Mouse (Mus musculus) lung, postnatal 0 days (tissue): ENCODE results near the gene Vim. TPM values are rescaled to one million over a fixed set of nuclear protein-coding genes. Genes with fewer than 3 reads are reported as not detected.
"Not testable (repeated sequence)": the region's sequence is repeated elsewhere in the genome, so short reads cannot be mapped to it uniquely, and the experiment has no call there.

Source experiments
- ATAC-seq: fragments of 200-750 bp; cut with Nextera tagmentation; 2 replicates; pipeline ENCODE4 v1.8.0; 2017; ENCODE audit warnings: moderate library complexity
- DNase-seq: peaks from one replicate; pipeline ENCODE4 v3.0.0-alpha.2; 2016; ENCODE audit warnings: low spot score
- H3K27ac ChIP-seq: fragments of 300-500 bp; sonication (generic); 2 replicates; pipeline ENCODE4 v1.5.1; 2014; ENCODE audit warnings: antibody characterized with exemption, mild to moderate bottlenecking, low read length, mixed read lengths
- H3K27me3 ChIP-seq: fragments of 300-500 bp; sonication (generic); replicated peaks from 2 replicates; pipeline ENCODE4 v1.6.1; 2014; ENCODE audit warnings: low read length, mixed read lengths; ENCODE audit not compliant: insufficient read depth
- H3K36me3 ChIP-seq: fragments of 300-500 bp; sonication (generic); 2 replicates; pipeline ENCODE4 v1.6.1; 2014; ENCODE audit warnings: low read length, mixed read lengths; ENCODE audit not compliant: insufficient read depth
- H3K4me1 ChIP-seq: fragments of 300-500 bp; sonication (generic); 2 replicates; pipeline ENCODE4 v1.6.1; 2014; ENCODE audit warnings: antibody characterized with exemption, low read depth, low read length, mixed read lengths; ENCODE audit not compliant: insufficient read depth
- H3K4me2 ChIP-seq: fragments of 300-500 bp; sonication (generic); replicated peaks from 2 replicates; pipeline ENCODE4 v1.6.1; 2014; ENCODE audit warnings: low read depth, mild to moderate bottlenecking, low read length, moderate library complexity, mixed read lengths
- H3K4me3 ChIP-seq: fragments of 300-500 bp; sonication (generic); 2 replicates; pipeline ENCODE4 v1.5.1; 2014; ENCODE audit warnings: low read depth, low read length
- H3K9ac ChIP-seq: fragments of 300-500 bp; sonication (generic); replicated peaks from 2 replicates; pipeline ENCODE4 v1.6.1; 2014; ENCODE audit warnings: low read depth, mild to moderate bottlenecking
- H3K9me3 ChIP-seq: fragments of 300-500 bp; sonication (generic); 2 replicates; pipeline ENCODE4 v1.6.1; 2016; ENCODE audit warnings: low read length, mixed read lengths
- CTCF ChIP-seq: IDR thresholded peaks from 2 replicates; pipeline ENCODE4 v1.5.1; 2016; ENCODE audit warnings: antibody characterized with exemption, mild to moderate bottlenecking
- EP300 ChIP-seq: IDR thresholded peaks from 2 replicates; pipeline ENCODE4 v1.6.1; 2016; ENCODE audit warnings: antibody characterized with exemption, mild to moderate bottlenecking, control low read depth
- WGBS: fragments of 180-500 bp; shearing (Covaris S2); extraction: QIAGEN DNeasy Blood & Tissue Kit; methylation state at CpG from one replicate; pipeline ENCODE4 v1.1.7; 2014; 5-methylcytosine and 5-hydroxymethylcytosine counted together
- polyA plus RNA-seq: library from polyadenylated mRNA; unstranded; fragments of >200 nt; fragmentation: Nextera tagmentation; extraction: Ambion mirVana; gene quantifications from 2 replicates; pipeline ENCODE4 v1.2.1, GENCODE M21; 2015

Vim gene
- polyA plus RNA-seq, 1 experiment from 2014 or later, result 1,145 TPM

DNA sequence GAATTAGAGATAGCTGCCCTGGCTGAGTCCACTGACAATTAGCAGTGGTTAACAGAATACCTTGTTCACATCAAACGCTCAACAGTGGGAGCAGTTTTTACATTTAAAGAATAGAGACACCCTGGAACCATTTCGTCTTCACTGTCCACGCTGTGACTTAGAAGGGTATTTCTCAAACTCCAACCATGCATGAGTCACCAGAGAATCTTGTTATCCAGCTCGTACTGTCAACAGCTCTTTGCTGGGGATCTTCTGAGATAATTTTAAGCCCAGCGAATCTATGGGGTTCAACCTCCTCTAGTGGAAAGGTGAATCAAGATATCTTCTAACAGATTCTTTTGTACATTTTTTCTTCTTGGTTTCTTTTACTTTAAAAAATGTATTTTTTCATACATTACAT is 24.4 kb downstream of the Vim start:
- no peak for TF ChIP-seq CTCF
- TF ChIP-seq EP300, result no peak
- no peak overlapping the region for H3K4me2 ChIP-seq
- H3K4me1 ChIP-seq, result 0 out of 2 replicates have a peak, but pooled peaks cover 2% of the 10 kb centered on the region
- WGBS, result 71% methylated on average over 5 of the region's 5 CpGs
- no peaks in the 10 kb centered on the region for H3K36me3 ChIP-seq
- ATAC-seq (no peak), DNase-seq (no peak)
- H3K9ac ChIP-seq, result no peak overlapping the region
- H3K9me3 ChIP-seq, result no peaks in the 10 kb centered on the region
- no peaks in the 10 kb centered on the region for H3K27me3 ChIP-seq
- H3K27ac ChIP-seq, result no peak overlapping the region
- H3K4me3 ChIP-seq, result no peak overlapping the region

DNA sequence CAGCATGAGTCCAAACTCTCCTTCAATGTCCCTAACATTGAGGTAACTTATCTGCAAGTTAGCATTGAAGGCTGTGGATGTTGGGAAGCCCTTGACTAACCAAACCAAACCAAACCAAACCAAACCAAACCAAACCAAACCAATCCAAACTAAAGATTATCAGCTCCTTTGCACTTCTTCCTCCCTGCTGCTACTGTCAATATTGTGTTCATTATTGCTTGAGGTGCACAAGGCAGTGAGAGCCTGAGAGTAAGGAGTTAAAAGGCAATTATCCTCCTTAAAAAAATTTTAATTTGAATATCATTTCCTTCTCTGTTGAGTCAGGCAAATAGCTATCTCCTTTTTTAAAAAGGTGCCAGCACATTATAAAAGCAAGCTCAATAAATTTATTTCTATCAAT is 29.4 kb downstream of the Vim start:
- Histone ChIP-seq H3K9ac (no peak overlapping the region), H3K4me3 (no peak overlapping the region), H3K4me1 (no peaks in the 10 kb centered on the region), H3K36me3 (no peaks in the 10 kb centered on the region), H3K27ac (no peak overlapping the region), H3K4me2 (no peak overlapping the region), H3K27me3 (no peaks in the 10 kb centered on the region), H3K9me3 (no peaks in the 10 kb centered on the region)
- TF ChIP-seq CTCF (no peak), EP300 (no peak)
- ATAC-seq, result no peak
- no peak for DNase-seq

DNA sequence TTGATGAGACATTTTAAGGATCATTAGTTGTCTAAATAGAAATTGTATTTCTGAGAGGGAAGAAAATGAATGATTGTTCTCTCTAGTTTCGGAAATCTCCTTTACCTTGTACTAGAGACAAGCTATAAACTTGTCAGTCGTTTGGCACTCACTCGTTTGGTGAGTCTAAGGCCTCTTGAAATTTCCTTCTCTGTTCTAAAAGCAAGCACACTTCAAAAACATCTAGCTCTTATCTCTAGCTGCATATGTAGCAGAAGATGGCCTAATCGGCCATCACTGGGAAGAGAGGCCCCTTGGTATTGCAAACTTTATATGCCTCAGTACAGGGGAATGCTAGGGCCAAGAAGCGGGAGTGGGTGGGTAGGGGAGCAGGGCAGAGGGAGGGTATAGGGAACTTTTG is 29.9 kb downstream of the Vim start:
- H3K9me3 ChIP-seq, H3K36me3 ChIP-seq, DNase-seq, H3K4me2 ChIP-seq, H3K9ac ChIP-seq, ATAC-seq, H3K27ac ChIP-seq, H3K27me3 ChIP-seq, H3K4me1 ChIP-seq, H3K4me3 ChIP-seq: not testable (repeated sequence)
- WGBS, result 42% methylated on average over 4 of the region's 5 CpGs

DNA sequence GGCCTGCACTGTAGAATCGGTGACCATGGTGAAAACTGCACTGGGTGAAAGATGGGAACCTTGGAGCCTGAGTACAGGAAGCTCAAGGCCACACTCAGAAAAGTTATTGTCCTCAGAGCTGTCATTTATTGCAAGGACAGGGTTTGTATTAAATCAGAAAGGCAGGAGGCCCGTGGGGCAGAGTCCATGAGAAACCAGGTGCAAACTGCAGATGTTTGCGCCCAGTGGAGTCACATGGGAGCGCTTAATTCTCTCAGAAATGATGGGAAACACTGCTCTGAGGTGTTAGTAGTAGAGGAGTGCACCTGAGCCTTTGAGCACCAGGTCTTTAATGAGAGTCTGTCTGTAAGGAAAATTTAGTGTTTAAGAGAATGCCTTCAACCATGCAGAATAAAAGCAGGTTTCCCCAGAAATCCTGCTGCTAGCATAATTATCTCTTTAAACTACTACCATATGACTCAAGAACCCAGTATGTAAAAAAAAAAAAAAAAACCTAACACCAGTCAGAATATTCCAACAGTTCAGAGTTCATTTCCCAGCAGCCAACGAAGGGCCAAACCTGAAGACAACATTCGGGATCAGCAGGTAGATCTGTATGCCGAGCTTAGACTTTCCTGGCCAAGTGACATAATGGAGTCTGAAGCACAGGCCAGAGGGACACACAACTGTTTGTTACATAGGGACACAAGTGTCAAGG is 56.6 kb downstream of the Vim start:
- Histone ChIP-seq H3K36me3 (no peaks in the 10 kb centered on the region), H3K27ac (no peak overlapping the region), H3K9ac (no peak overlapping the region), H3K9me3 (no peaks in the 10 kb centered on the region), H3K4me1 (no peaks in the 10 kb centered on the region), H3K4me3 (no peak overlapping the region), H3K4me2 (no peak overlapping the region), H3K27me3 (no peaks in the 10 kb centered on the region)
- 80% methylated on average over 7 of the region's 7 CpGs for WGBS
- TF ChIP-seq CTCF (no peak), EP300 (no peak)
- DNase-seq (no peak), ATAC-seq (no peak)

Other genes with a start within 250 kb of the Vim start
- gene Cubn, start 82.1 kb upstream of the Vim start, polyA plus RNA-seq, result 0.24 and 0.32 TPM in 2 replicates
- gene Trdmt1, start 29.3 kb upstream of the Vim start, polyA plus RNA-seq, result 9.8 and 10.1 TPM in 2 replicates
- 0.26 and 0.49 TPM in 2 replicates for gene St8sia6, start 220.1 kb downstream of the Vim start, polyA plus RNA-seq